ENCODE assay signal across 11 mouse cellular contexts in genomic region chr4:138344891-138345545, GRCm38 (mm10). TPM values are rescaled to one million over a fixed set of nuclear protein-coding genes. Genes with fewer than 3 reads are reported as not detected.
A peak's percentile ranks its signal among the peaks of the same experiment; 100 is the strongest.
DNase-seq lines count a peak whose midpoint lies in the region; ATAC-seq and TF ChIP-seq lines count a peak whose summit lies in the region.
"Had no signal": no experiment of that assay in that cellular context is flagged by ENCODE, and none has a peak within 500 bp of the region (broad histone marks: within the 10 kb centered on the region; RNA-seq: fewer than 3 reads in every experiment).

No protein-coding gene starts in this region.

- ATAC-seq in kidney, embryonic 15.5 days (replicated peaks; ENCODE audit: low FRiP score): no peak
- 0 out of 2 replicates have a peak, but pooled peaks have one; percentile 47 for ATAC-seq in heart, embryonic 15.5 days (replicated peaks; ENCODE audit: insufficient number of reproducible peaks, insufficient read depth, low FRiP score, low read depth)
- no peak for ATAC-seq in forebrain, embryonic 12.5 days (ENCODE audit: low FRiP score)
- ATAC-seq: forebrain, embryonic 15.5 days had no signal

- H3K9ac ChIP-seq in kidney, embryonic 15.5 days: no peak overlapping the region
- no peak overlapping the region for H3K9ac ChIP-seq in heart, embryonic 15.5 days
- no peak overlapping the region for H3K9ac ChIP-seq in forebrain, embryonic 12.5 days
- H3K9ac ChIP-seq: forebrain, embryonic 15.5 days had no signal

- no peaks in the 10 kb centered on the region for H3K36me3 ChIP-seq in kidney, embryonic 15.5 days
- no peaks in the 10 kb centered on the region for H3K36me3 ChIP-seq in heart, embryonic 15.5 days
- no peaks in the 10 kb centered on the region for H3K36me3 ChIP-seq in myocyte (ENCODE audit: control insufficient read depth, insufficient read depth)
- H3K36me3 ChIP-seq in forebrain, embryonic 12.5 days (replicated peaks): no peaks in the 10 kb centered on the region
- H3K36me3 ChIP-seq: forebrain, embryonic 15.5 days had no signal

- no peaks in the 10 kb centered on the region for H3K79me2 ChIP-seq in myocyte (ENCODE audit: control insufficient read depth, insufficient read depth)

- no peaks in the 10 kb centered on the region for H3K9me3 ChIP-seq in kidney, embryonic 15.5 days (replicated peaks)
- H3K9me3 ChIP-seq in heart, embryonic 15.5 days (replicated peaks): no peaks in the 10 kb centered on the region
- no peaks in the 10 kb centered on the region for H3K9me3 ChIP-seq in forebrain, embryonic 12.5 days
- H3K9me3 ChIP-seq: forebrain, embryonic 15.5 days had no signal

- H3K4me2 ChIP-seq in kidney, embryonic 15.5 days: no peak overlapping the region
- H3K4me2 ChIP-seq in heart, embryonic 15.5 days: no peak overlapping the region
- H3K4me2 ChIP-seq in myocyte (ENCODE audit: low read depth): peak overlapping the region; percentile 0
- H3K4me2 ChIP-seq in forebrain, embryonic 12.5 days: no peak overlapping the region
- H3K4me2 ChIP-seq: forebrain, embryonic 15.5 days had no signal

- no peak overlapping the region for H3ac ChIP-seq in myocyte (ENCODE audit: control insufficient read depth, insufficient read length)

- no peaks in the 10 kb centered on the region for H3K27me3 ChIP-seq in kidney, embryonic 15.5 days
- H3K27me3 ChIP-seq in heart, embryonic 15.5 days: no peaks in the 10 kb centered on the region
- no peaks in the 10 kb centered on the region for H3K27me3 ChIP-seq in myocyte (ENCODE audit: control insufficient read depth, insufficient read depth, insufficient read length)
- H3K27me3 ChIP-seq in forebrain, embryonic 12.5 days: 0 out of 2 replicates have a peak, but pooled peaks cover 9% of the 10 kb centered on the region
- H3K27me3 ChIP-seq: forebrain, embryonic 15.5 days had no signal

- H3K27ac ChIP-seq in kidney, embryonic 15.5 days: no peak overlapping the region
- H3K27ac ChIP-seq in heart, embryonic 15.5 days: no peak overlapping the region
- H3K27ac ChIP-seq in forebrain, embryonic 12.5 days: no peak overlapping the region
- H3K27ac ChIP-seq: forebrain, embryonic 15.5 days had no signal

- intact Hi-C loops in gastrocnemius, postnatal 14 days (cut with DNase I; ENCODE audit: low total_unique reads): no loop called here

- no peak overlapping the region for H3K4me3 ChIP-seq in kidney, embryonic 15.5 days (replicated peaks)
- H3K4me3 ChIP-seq in heart, embryonic 15.5 days: no peak overlapping the region
- no peak overlapping the region for H3K4me3 ChIP-seq in myocyte
- no peak overlapping the region for H3K4me3 ChIP-seq in forebrain, embryonic 12.5 days (replicated peaks)
- H3K4me3 ChIP-seq: forebrain, embryonic 15.5 days had no signal

- DNase-seq in kidney, postnatal 10 days: peak; percentile 48
- DNase-seq in adrenal gland, postnatal 10 days: peak; percentile 67
- DNase-seq in gastrocnemius, postnatal 14 days: no peak
- DNase-seq: spleen, adult 18-20 months; thymus, postnatal 4 days had no signal

- H3K4me1 ChIP-seq in kidney, embryonic 15.5 days: peaks cover 20% of the 10 kb centered on the region
- H3K4me1 ChIP-seq in heart, embryonic 15.5 days (replicated peaks): peaks cover 18% of the 10 kb centered on the region
- peaks cover 3% of the 10 kb centered on the region; the same call in 1 of the 2 replicates for H3K4me1 ChIP-seq in forebrain, embryonic 12.5 days
- H3K4me1 ChIP-seq: forebrain, embryonic 15.5 days had no signal

- no peak for TF ChIP-seq POLR2A in myocyte (IDR thresholded peaks at IDR 0.05; ENCODE audit: insufficient read length, low read depth)

- 77% methylated on average over 9 of the region's 9 CpGs for WGBS in kidney, embryonic 15.5 days
- WGBS in heart, embryonic 15.5 days: 66% methylated on average over 9 of the region's 9 CpGs
- WGBS in forebrain, embryonic 12.5 days: 88% methylated on average over 9 of the region's 9 CpGs

TF ChIP-seq in myocyte, 11 proteins besides CTCF, POLR2A, EP300 and RAD21:
- TF ChIP-seq MYOD1 (IDR thresholded peaks at IDR 0.05; ENCODE audit: control insufficient read depth in 1 of 3, insufficient read length in 2 of 3, low read depth in 2 of 3) (no peak), POLR2AphosphoS2 (IDR thresholded peaks at IDR 0.05; ENCODE audit: insufficient read length, low read depth) (no peak), CEBPB (IDR thresholded peaks at IDR 0.05; ENCODE audit: insufficient read depth, poor library complexity, severe bottlenecking) (no peak), SRF (IDR thresholded peaks at IDR 0.05; ENCODE audit: control insufficient read depth, insufficient read length, low read depth) (no peak), TCF3 (IDR thresholded peaks at IDR 0.05; ENCODE audit: insufficient read length, low read depth) (no peak), TCF12 (IDR thresholded peaks at IDR 0.05; ENCODE audit: insufficient read depth, poor library complexity, severe bottlenecking) (no peak), E2F4 (IDR thresholded peaks at IDR 0.05; ENCODE audit: insufficient read depth) (no peak), USF1 (IDR thresholded peaks at IDR 0.05; ENCODE audit: low read depth) (no peak), REST (IDR thresholded peaks at IDR 0.05; ENCODE audit: insufficient read depth, insufficient read length) (no peak), MYOG (IDR thresholded peaks at IDR 0.05; ENCODE audit: control insufficient read depth in 1 of 3, insufficient read depth in 1 of 3, insufficient read length in 2 of 3, low read depth in 2 of 3) (no peak), MAX (IDR thresholded peaks at IDR 0.05; ENCODE audit: low read depth) (no peak)
TF ChIP-seq in myocyte: peak in this region for 0.

RNA-seq across cellular contexts. Expression of gene Pink1, which starts 18.9 kb away (rescaled TPM):
- polyA plus RNA-seq in kidney, embryonic 15.5 days (2015; fragmentation: Nextera tagmentation; extraction: Ambion mirVana): 47.5 and 50.3 TPM in 2 replicates
- total RNA-seq in adrenal gland, postnatal 10 days (2021): 100 to 1,000 TPM; 171 to 188 TPM
- 72.4 and 82.5 TPM in 2 replicates for polyA plus RNA-seq in heart, embryonic 15.5 days (2015; fragmentation: Nextera tagmentation; extraction: Ambion mirVana)
- 60.9 TPM for polyA plus RNA-seq in myocyte (2012; fragmentation: generic; extraction: Trizol)
- 100 to 1,000 TPM; 259 to 277 TPM for total RNA-seq in gastrocnemius, postnatal 14 days (2021)
- 53.9 and 57.0 TPM in 2 replicates for polyA plus RNA-seq in forebrain, embryonic 12.5 days (2016; fragmentation: Nextera tagmentation; extraction: Ambion mirVana)

RNA-seq across cellular contexts. Expression of gene Cda, which starts 22.8 kb away (rescaled TPM):
- polyA plus RNA-seq in kidney, embryonic 15.5 days (2015; fragmentation: Nextera tagmentation; extraction: Ambion mirVana): 21.3 and 22.0 TPM in 2 replicates
- total RNA-seq in adrenal gland, postnatal 10 days (2021): 10 to 100 TPM; 12.3 to 13.4 TPM
- 8.9 and 9.2 TPM in 2 replicates for polyA plus RNA-seq in heart, embryonic 15.5 days (2015; fragmentation: Nextera tagmentation; extraction: Ambion mirVana)
- 6.0 TPM for polyA plus RNA-seq in myocyte (2012; fragmentation: generic; extraction: Trizol)
- 1 to 10 TPM in 1 of 2 experiments, under 1 TPM in 1; 0.55 to 1.9 TPM for total RNA-seq in gastrocnemius, postnatal 14 days (2021)
- polyA plus RNA-seq in forebrain, embryonic 12.5 days (2016; fragmentation: Nextera tagmentation; extraction: Ambion mirVana): 1.6 and 1.8 TPM in 2 replicates

RNA-seq across cellular contexts. Expression of gene Ddost, which starts 40.5 kb away (rescaled TPM):
- polyA plus RNA-seq in kidney, embryonic 15.5 days (2015; fragmentation: Nextera tagmentation; extraction: Ambion mirVana): 365 and 386 TPM in 2 replicates
- 100 to 1,000 TPM; 118 to 129 TPM for total RNA-seq in adrenal gland, postnatal 10 days (2021)
- 230 and 277 TPM in 2 replicates for polyA plus RNA-seq in heart, embryonic 15.5 days (2015; fragmentation: Nextera tagmentation; extraction: Ambion mirVana)
- 162 TPM for polyA plus RNA-seq in myocyte (2012; fragmentation: generic; extraction: Trizol)
- 10 to 100 TPM; 51.0 to 59.3 TPM for total RNA-seq in gastrocnemius, postnatal 14 days (2021)
- polyA plus RNA-seq in forebrain, embryonic 12.5 days (2016; fragmentation: Nextera tagmentation; extraction: Ambion mirVana): 193 and 209 TPM in 2 replicates

RNA-seq across cellular contexts. Expression of gene Fam43b, which starts 51.3 kb away (rescaled TPM):
- not detected in 2 replicates for polyA plus RNA-seq in kidney, embryonic 15.5 days (2015; fragmentation: Nextera tagmentation; extraction: Ambion mirVana)
- 1 to 10 TPM; 1.8 to 2.0 TPM for total RNA-seq in adrenal gland, postnatal 10 days (2021)
- 0.22 TPM in 1 of 2 replicates, not detected in the other for polyA plus RNA-seq in heart, embryonic 15.5 days (2015; fragmentation: Nextera tagmentation; extraction: Ambion mirVana)
- not detected for polyA plus RNA-seq in myocyte (2012; fragmentation: generic; extraction: Trizol)
- total RNA-seq in gastrocnemius, postnatal 14 days (2021): under 1 TPM in 1 of 2 experiments, not detected in 1; 0.08 TPM
- 0.21 and 0.24 TPM in 2 replicates for polyA plus RNA-seq in forebrain, embryonic 12.5 days (2016; fragmentation: Nextera tagmentation; extraction: Ambion mirVana)
- total RNA-seq: megakaryocyte-erythroid progenitor cell, adult 5-6 weeks had no signal
